Mouse (Mus musculus) lung, postnatal 25 days (tissue): Measurements from ENCODE around the gene Zbtb20.
A peak's percentile ranks its signal among the peaks of the same experiment; 100 is the strongest.

ENCODE experiments used
- DNase-seq: peaks from one replicate; pipeline ENCODE4 v3.0.0; 2022; ENCODE audit warnings: low spot score

The Zbtb20 gene

DNA sequence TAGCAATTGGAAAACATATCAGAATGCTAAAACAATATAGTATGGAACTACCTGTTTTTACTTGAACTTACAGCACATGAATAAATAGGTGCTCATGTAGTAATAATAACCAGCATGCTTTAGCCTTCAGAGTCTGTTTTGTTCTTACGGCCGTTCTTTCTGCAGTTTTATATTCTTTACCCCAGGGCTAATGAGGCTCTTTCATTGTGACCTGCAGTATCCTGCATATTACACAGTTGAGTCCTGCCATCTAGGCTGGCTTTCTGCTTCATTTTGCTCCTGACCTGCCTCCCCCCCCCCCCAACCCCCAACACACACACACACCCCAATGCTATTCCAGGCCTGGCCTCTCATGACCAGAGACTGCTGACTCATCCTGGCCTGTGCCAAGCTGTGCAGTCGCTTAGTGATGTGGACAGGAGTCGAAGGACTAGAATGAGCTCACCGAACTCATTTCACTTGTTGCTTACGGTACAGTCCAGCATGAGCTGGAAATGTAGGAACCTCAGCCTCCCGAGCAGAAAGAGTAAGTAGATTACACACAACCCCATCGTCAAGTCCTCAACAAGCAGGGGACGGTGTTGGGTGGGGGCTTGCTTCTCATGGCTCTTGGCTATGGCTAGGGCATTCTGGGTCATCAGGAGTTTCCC lies 487.1 kb downstream of the Zbtb20 start:
- DNase-seq: peak; percentile 79

- DNase-seq: no peak
Measured at GRCm38 (mm10) chr16:43363316-43363715, 487.6 kb downstream of the Zbtb20 start.

- peak; percentile 79 for DNase-seq
Measured at GRCm38 (mm10) chr16:43363751-43364515, 488.3 kb downstream of the Zbtb20 start.

GRCm38 (mm10) chr16:43364516-43364910 lies 488.8 kb downstream of the Zbtb20 start:
- DNase-seq: no peak

DNA sequence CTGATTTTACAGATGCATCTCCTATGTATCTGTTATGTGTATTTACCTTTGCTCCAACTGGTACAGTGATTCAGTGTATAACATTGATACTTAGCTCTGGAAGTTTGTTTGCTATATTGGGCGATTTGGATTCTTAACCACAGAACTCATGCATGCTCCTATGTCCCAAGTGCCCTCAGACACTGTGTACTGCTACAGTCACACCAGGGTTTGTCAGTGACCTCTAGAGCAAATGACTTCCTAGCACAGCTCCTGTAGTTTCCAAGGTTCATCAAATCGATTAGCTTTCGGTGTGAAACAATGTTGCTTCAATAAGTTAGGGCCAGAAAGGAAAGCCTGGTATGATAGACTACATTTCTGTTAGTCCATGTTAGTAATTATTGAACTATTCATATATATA lies 489.6 kb downstream of the Zbtb20 start:
- DNase-seq: no peak

DNA sequence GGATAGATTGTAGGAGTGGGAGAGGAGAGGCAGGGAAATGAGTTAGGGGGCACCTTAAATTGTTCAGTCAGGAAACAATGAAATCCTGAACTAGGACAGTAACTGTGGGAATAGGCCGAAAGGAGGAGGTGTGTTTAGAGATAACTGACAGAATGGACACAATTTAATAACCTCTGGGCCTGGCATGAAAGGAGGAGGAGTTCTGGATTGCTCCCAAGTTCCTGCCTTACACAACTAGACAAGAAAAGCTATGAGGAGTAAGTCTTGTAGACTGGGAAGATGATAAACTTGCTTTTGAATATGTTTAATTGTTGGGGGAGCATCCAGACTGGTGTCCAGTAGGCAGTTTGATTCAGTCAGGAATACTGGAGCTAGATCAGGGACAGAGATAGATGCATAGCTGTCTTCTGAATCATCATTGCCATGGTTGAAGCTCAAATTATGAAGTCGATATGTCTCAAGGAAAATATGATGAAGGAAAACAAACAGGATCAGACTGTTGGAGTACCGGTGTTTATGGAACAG lies 494.9 kb downstream of the Zbtb20 start:
- DNase-seq: no peak

- DNase-seq: no peak
Measured at GRCm38 (mm10) chr16:43376782-43377181, 501.1 kb downstream of the Zbtb20 start.

DNA sequence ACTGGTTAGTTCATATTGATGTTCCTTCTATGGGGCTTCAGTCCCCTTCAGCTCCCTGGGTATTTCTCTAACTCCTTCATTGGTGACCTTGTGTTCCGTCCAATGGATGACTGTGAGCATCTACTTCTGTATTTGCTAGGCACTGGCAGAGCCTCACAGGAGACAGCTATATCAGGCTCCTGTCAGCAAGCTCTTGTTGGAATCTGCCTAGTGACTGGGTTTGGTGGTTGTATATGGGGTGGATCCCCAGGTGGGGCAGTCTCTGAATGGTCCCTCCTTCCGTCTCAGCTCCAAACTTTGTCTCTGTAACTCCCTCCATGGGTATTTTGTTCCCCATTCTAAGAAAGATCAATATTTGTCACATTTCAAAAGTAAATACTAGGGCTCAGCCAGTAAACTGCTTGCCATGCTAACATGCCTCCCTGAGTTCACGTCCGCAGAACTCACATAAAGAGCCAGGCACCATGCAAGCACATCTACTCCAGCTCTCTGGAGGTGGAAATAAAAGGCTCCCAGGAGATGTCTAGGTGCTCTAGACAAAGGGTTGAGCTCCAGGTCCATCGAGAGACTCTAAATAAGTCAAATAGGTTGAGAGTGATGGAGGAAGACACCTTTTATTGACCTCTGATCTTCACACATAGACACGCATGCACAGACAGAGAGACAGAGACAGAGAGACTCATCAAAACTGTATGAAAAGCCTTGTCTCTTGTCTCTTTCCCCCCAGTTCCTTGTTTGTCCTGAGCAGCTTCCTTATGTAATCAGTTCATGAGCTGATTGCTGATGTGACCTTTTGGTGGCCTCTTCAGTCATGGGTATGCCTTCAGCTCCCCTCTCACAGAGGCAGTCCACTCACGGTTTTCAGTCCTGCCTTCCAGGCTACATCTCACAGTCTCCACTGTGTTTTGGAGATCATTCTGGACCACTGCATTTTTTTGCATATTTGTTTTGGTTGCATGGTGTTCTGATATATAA lies 504.0 kb downstream of the Zbtb20 start:
- DNase-seq: no peak

- DNase-seq: no peak
Measured at GRCm38 (mm10) chr16:43381183-43381582, 505.5 kb downstream of the Zbtb20 start.

DNA sequence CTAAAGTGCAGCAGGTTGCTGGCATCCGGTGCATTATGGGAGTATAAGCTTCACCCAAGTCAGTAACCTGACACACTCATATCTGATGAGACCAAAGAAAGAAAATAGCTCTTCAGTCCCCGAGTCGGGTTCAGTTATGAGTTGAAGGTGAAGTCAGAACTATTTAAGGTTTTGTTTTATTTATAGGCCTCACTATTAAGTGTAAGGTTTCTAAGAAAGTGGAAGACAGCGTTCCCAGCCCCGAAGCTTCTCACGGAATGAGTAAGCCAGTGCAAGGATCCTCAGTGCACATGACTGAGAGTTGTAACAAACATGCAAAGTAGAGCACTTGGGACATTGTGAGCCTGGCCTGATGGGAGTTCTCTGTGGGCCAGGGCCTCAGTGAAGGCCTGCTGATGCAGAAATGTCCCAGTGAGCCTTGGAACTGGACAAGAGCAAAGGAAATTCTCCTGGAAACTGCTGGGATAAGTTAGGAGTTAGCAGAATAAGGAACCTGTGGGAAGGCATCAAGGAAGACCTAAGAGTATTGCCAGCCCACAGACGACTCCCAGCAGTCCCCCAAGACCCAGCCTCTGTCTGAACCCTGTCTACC lies 507.6 kb downstream of the Zbtb20 start:
- DNase-seq: no peak

DNA sequence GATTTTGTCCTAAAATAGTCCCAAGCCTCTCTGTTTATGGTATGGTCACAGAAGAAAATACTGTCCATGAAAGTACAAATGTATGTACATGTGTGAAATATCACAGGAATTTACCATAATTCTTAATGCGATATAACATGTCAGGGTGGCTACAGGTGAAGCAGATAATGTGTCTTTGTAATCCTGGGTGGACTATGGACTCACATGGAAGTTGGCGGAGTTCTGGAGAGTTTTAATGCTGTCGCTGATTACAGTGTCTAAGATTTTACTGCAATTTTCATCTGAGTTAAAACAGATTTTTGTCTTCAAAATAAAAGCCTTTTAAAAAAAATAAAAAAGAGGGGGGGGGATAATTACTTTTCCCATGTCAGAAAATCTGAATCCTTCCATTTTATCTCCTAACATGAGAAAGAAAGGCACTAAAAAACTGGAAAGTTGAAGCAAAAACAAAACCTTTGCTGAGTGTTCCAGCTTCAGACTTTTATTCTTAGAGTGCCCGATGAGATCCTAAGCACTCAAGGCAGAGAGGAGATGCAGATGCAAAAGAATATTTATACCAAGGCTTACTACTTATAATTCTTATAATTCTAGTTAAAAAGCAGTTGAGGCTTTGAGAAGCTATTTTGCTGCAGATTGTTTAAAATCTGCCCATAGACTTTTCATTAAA lies 509.4 kb downstream of the Zbtb20 start:
- no peak for DNase-seq

GRCm38 (mm10) chr16:43385620-43386210 lies 510.0 kb downstream of the Zbtb20 start:
- no peak for DNase-seq

DNA sequence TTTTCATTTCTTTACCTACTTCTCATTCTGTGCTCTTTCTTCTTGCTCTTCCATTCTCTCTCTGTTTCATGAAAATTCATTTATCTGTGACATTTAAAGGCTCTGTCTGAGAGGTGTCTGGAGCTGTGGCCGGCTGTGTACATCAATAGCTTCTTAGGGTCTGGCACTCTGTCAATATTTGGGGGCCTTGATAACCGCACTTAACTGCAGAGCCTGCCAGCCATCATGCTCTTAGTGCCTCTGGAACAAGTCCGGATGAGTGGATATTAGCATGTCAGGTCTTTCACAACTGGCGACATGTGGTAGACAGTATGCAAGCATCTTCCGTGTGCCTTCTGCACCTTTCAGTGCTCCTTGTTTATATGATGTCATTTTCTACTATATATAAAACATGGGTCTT lies 510.7 kb downstream of the Zbtb20 start:
- DNase-seq: no peak

- DNase-seq: no peak
Measured at GRCm38 (mm10) chr16:43388389-43388788, 512.7 kb downstream of the Zbtb20 start.

- DNase-seq: no peak
Measured at GRCm38 (mm10) chr16:43390387-43390786, 514.7 kb downstream of the Zbtb20 start.

- DNase-seq: no peak
Measured at GRCm38 (mm10) chr16:43393382-43393781, 517.7 kb downstream of the Zbtb20 start.

DNA sequence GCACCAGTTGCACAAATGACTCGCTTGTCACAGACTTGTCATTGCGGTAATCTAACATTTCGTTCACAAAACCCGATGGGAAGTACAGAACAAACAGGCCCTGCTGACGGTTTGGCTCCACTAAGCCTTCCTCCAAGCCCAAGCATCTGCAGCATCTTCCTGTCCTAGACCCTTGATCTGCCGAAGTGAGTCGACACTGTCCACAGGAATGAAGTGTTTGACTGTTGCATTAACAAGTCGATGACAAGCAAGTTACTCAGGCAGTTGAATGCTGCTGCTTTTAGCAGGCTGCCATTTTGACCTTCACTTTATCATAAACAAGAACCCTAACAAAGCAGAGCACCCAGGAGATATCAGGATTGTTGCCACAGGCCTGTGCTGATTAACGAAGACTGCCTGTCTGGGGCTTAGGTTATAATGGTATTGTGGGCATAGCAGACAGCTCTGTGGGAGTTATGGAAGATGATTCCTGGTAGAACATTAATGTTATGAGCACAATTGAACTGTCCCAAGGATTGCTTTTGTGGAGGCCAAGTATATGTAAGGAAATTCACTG lies 518.4 kb downstream of the Zbtb20 start:
- DNase-seq: no peak

DNA sequence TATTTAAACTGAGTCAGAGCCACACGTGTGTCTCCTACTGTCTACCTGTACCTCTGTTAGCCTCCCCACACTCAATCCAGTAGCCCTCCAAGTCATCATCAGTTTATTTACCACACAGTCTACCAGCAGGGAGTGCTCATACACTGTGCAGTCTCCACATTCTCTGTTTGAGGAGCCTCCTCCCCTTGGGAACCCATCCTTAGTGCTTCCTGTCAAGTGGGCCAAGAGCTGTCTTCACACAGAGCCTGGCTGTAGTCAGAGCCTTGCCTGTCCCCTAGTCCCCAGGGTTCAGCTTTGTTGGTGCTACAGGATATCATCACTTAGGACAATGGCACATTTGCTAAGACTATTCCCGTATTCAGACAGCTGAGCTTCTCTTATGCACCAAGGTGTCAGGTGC lies 519.1 kb downstream of the Zbtb20 start:
- DNase-seq: peak; percentile 24

GRCm38 (mm10) chr16:43396849-43397628 lies 521.4 kb downstream of the Zbtb20 start:
- DNase-seq: no peak
